Mouse (Mus musculus): ENCODE results near the gene Alox12.

Gene Alox12

GRCm38 (mm10) chr11:70254931-70255531 is at the start of gene Alox12:
Gene Alox12, minus strand, starts transcription at chr11:70255353.
- DNase-seq (ENCODE audit: low spot score in 2 of 2) = no peak

- DNase-seq (ENCODE audit: low spot score in 2 of 2) = no peak
Measured at GRCm38 (mm10) chr11:70302293-70302692, 47.1 kb upstream of the Alox12 start.

- DNase-seq (ENCODE audit: low spot score in 2 of 2) = no peak
Measured at GRCm38 (mm10) chr11:70297836-70298454, 42.8 kb upstream of the Alox12 start.

GRCm38 (mm10) chr11:70297405-70297804 is 42.3 kb upstream of the Alox12 start:
- DNase-seq (ENCODE audit: low spot score in 2 of 2) = no peak

GRCm38 (mm10) chr11:70293881-70294280 is 38.7 kb upstream of the Alox12 start:
- no peak for DNase-seq (ENCODE audit: low spot score in 2 of 2)

- no peak for DNase-seq (ENCODE audit: low spot score in 2 of 2)
Measured at GRCm38 (mm10) chr11:70291235-70291634, 36.1 kb upstream of the Alox12 start.

- DNase-seq (ENCODE audit: low spot score in 2 of 2) = no peak
Measured at GRCm38 (mm10) chr11:70289236-70289635, 34.1 kb upstream of the Alox12 start.

GRCm38 (mm10) chr11:70288102-70288501 is 32.9 kb upstream of the Alox12 start:
- DNase-seq (ENCODE audit: low spot score in 2 of 2) = no peak

- DNase-seq (ENCODE audit: low spot score in 2 of 2) = no peak
Measured at GRCm38 (mm10) chr11:70285686-70286085, 30.5 kb upstream of the Alox12 start.

- DNase-seq (ENCODE audit: low spot score in 2 of 2) = no peak
Measured at GRCm38 (mm10) chr11:70284757-70285156, 29.6 kb upstream of the Alox12 start.

- no peak for DNase-seq (ENCODE audit: low spot score in 2 of 2)
Measured at GRCm38 (mm10) chr11:70283666-70284065, 28.5 kb upstream of the Alox12 start.

- no peak for DNase-seq (ENCODE audit: low spot score in 2 of 2)
Measured at GRCm38 (mm10) chr11:70280441-70280840, 25.3 kb upstream of the Alox12 start.

- DNase-seq (ENCODE audit: low spot score in 2 of 2) = no peak
Measured at GRCm38 (mm10) chr11:70278961-70279360, 23.8 kb upstream of the Alox12 start.

GRCm38 (mm10) chr11:70271641-70272040 is 16.5 kb upstream of the Alox12 start:
- no peak for DNase-seq (ENCODE audit: low spot score in 2 of 2)

- no peak for DNase-seq (ENCODE audit: low spot score in 2 of 2)
Measured at GRCm38 (mm10) chr11:70266405-70266804, 11.3 kb upstream of the Alox12 start.

GRCm38 (mm10) chr11:70265819-70266218 is 10.7 kb upstream of the Alox12 start:
- DNase-seq (ENCODE audit: low spot score in 2 of 2) = no peak

- no peak for DNase-seq (ENCODE audit: low spot score in 2 of 2)
Measured at GRCm38 (mm10) chr11:70265252-70265651, 10.1 kb upstream of the Alox12 start.

- no peak for DNase-seq (ENCODE audit: low spot score in 2 of 2)
Measured at GRCm38 (mm10) chr11:70259035-70259434, 3.9 kb upstream of the Alox12 start.

- DNase-seq (ENCODE audit: low spot score in 2 of 2) = no peak
Measured at GRCm38 (mm10) chr11:70254337-70254736, 816 bp downstream of the Alox12 start.

GRCm38 (mm10) chr11:70251853-70252252 is 3.3 kb downstream of the Alox12 start:
- no peak for DNase-seq (ENCODE audit: low spot score in 2 of 2)

GRCm38 (mm10) chr11:70250150-70250549 is 5.0 kb downstream of the Alox12 start:
- no peak for DNase-seq (ENCODE audit: low spot score in 2 of 2)

- peak in 1 of 2 experiments; percentile 69 for DNase-seq (ENCODE audit: low spot score in 2 of 2)
Measured at GRCm38 (mm10) chr11:70247136-70247845, 7.9 kb downstream of the Alox12 start.

GRCm38 (mm10) chr11:70242591-70242990 is 12.6 kb downstream of the Alox12 start:
- DNase-seq (ENCODE audit: low spot score in 2 of 2) = no peak

Measured in spleen, postnatal 14 days (tissue).